Mouse (Mus musculus) T-helper 1 cell (primary cell): Measurements from ENCODE around the gene Rcl1.

Source experiments
- in situ Hi-C: fragments of 300-600 bp; cut with MboI, MseI; formaldehyde crosslinking; loops from one replicate; pipeline ENCODE4 v1.15.1; 2025; ENCODE audit warnings: high pct_unique_total_duplicates

The Rcl1 gene

GRCm38 (mm10) chr19:29106261-29106660 lies 5.1 kb downstream of the Rcl1 start:
- in situ Hi-C loops = loop anchor here (5.0 kb wide), 1 partner anchor 34 kb away; no protein-coding TSS in a partner anchor

- in situ Hi-C loops = no loop called here
These were observed 11.5 kb downstream of the Rcl1 start for GRCm38 (mm10) chr19:29112662-29113061.

GRCm38 (mm10) chr19:29113746-29114649 lies 12.8 kb downstream of the Rcl1 start:
- in situ Hi-C loops = no loop called here

GRCm38 (mm10) chr19:29116796-29117195 lies 15.6 kb downstream of the Rcl1 start:
- in situ Hi-C loops = no loop called here

GRCm38 (mm10) chr19:29118196-29118595 lies 17.0 kb downstream of the Rcl1 start:
- in situ Hi-C loops = no loop called here

- in situ Hi-C loops = no loop called here
These were observed 19.1 kb downstream of the Rcl1 start for GRCm38 (mm10) chr19:29120311-29120710.

- in situ Hi-C loops = no loop called here
These were observed 20.2 kb downstream of the Rcl1 start for GRCm38 (mm10) chr19:29121394-29121793.

- in situ Hi-C loops = no loop called here
These were observed 23.9 kb downstream of the Rcl1 start for GRCm38 (mm10) chr19:29124886-29125585.

- in situ Hi-C loops = no loop called here
These were observed 25.3 kb downstream of the Rcl1 start for GRCm38 (mm10) chr19:29126347-29127015.

GRCm38 (mm10) chr19:29127331-29127730 lies 26.2 kb downstream of the Rcl1 start:
- in situ Hi-C loops = no loop called here

GRCm38 (mm10) chr19:29128217-29128616 lies 27.0 kb downstream of the Rcl1 start:
- in situ Hi-C loops = no loop called here

- in situ Hi-C loops = no loop called here
These were observed 28.4 kb downstream of the Rcl1 start for GRCm38 (mm10) chr19:29129551-29129950.

GRCm38 (mm10) chr19:29131171-29131570 lies 30.0 kb downstream of the Rcl1 start:
- in situ Hi-C loops = no loop called here

GRCm38 (mm10) chr19:29134293-29134692 lies 33.1 kb downstream of the Rcl1 start:
- in situ Hi-C loops = no loop called here

- in situ Hi-C loops = no loop called here
These were observed 34.1 kb downstream of the Rcl1 start for GRCm38 (mm10) chr19:29135172-29135736.

GRCm38 (mm10) chr19:29138546-29139270 lies 37.5 kb downstream of the Rcl1 start:
- in situ Hi-C loops = no loop called here

GRCm38 (mm10) chr19:29139699-29140456 lies 38.7 kb downstream of the Rcl1 start:
- in situ Hi-C loops = loop anchor here (5.0 kb wide), 1 partner anchor 73 kb away; no protein-coding TSS in a partner anchor

GRCm38 (mm10) chr19:29140933-29141332 lies 39.8 kb downstream of the Rcl1 start:
- in situ Hi-C loops = loop anchor here (5.0 kb wide), 1 partner anchor 74 kb away; no protein-coding TSS in a partner anchor

GRCm38 (mm10) chr19:29142307-29142706 lies 41.1 kb downstream of the Rcl1 start:
- in situ Hi-C loops = loop anchor here (5.0 kb wide), 1 partner anchor 75 kb away; no protein-coding TSS in a partner anchor

- in situ Hi-C loops = no loop called here
These were observed 44.2 kb downstream of the Rcl1 start for GRCm38 (mm10) chr19:29145421-29145820.
